Mouse (Mus musculus): Measurements from ENCODE around the gene Mc3r.

The Mc3r gene

DNA sequence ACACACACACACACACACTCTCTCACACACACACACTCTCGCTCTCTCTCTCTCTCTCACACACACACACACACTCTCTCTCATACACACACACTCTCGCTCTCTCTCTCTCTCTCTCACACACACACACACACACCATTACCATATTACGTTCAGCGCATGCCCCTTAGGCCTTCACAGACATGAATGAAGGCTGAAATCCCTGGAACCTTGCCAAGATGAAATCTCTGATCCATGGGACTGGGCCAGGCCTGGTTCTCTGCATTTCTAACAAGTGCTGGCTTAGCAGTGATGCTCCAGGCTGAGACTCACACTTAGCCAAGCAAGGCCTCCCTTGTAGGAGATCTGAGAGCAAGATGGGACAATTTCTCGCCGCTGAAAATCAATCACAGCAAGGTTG is 8.1 kb downstream of the Mc3r start:
- DNase-seq (ENCODE audit: low spot score) = no peak

DNA sequence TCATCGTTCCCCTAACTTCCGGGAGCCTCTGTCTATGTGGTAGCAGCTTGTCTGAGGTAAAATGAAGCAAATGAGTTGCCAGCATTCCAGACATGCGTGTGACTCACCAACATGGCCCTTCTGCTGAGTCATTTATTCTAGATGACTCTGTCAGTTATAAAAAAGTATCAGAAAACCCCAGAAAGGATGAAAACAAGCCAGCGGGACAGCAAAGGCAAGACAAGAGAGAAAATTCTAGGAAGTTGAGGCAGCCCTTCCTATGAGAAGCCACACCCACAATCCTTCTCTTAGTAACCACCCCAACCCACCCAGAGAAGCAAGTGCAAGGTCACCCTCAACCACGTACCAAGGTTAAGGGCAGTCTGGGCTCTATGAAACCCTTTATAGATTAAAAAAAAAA is 8.7 kb downstream of the Mc3r start:
- DNase-seq (ENCODE audit: low spot score) = no peak

DNA sequence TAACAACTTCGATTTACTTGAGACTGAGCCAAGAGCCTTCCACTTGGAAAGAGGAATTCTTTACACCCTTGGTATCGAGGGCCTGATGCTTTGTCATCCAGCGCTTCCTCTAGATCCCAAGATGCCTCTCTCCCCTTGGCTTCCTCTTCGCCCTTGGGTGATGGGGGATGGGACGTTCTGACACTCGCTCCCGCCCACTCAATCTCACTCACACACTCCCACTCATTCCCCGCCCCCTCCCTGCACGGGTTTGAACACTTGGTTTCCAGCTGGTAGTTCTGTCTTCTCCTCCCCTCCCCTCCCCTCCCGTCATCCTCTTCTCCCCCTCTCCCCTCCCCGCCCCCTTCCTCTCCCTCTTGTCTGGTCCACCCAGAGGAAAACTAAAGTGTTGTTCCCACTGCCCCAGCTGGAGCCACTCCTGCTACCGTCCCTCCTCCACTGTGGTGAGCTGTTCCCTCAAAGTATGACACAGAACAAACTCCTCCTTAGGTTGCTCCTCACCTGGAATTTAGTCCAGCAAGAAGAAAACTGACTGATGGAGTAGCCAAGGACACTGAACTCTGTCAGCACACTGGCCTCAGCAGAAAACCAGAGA is 9.3 kb downstream of the Mc3r start:
- no peak for DNase-seq (ENCODE audit: low spot score)

DNA sequence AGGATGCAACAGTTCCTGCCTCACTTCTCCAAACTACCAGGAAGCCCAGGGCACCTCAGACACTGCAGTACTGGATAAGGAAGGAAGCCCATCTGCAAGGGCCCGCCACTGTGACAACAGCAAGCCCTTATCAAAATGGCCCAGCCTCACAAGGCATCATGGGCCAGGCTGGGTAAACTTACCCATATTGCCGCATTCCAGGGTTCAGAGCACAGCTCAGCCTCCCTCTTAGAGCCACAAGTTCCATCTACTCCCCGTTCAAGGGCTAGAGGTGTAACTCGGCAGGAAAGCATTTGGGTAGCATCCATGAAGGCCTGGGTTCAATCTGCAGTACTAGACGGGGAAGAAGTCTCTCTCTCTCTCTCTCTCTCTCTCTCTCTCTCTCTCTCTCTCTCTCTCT is 11.8 kb downstream of the Mc3r start:
- no peak for DNase-seq (ENCODE audit: low spot score)

DNA sequence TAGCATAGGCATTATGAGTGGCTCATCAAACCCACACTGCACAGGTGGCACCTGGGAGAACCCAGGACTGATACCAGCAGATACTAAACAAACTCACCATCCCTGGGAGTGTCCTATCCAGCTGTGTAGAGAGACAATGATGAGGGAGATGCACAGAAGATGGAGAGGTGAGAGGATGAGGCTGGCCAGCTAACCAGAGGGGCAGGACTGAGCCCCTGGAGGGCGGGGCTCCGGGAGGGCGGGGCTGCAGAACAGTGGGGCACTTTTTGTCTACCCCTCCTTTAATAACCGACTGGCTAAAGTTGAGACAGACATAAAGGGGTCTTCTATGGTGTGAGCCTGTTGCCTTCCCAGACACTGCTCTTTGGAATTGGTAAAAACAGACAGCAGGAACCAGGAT is 13.1 kb downstream of the Mc3r start:
- DNase-seq (ENCODE audit: low spot score) = no peak

DNA sequence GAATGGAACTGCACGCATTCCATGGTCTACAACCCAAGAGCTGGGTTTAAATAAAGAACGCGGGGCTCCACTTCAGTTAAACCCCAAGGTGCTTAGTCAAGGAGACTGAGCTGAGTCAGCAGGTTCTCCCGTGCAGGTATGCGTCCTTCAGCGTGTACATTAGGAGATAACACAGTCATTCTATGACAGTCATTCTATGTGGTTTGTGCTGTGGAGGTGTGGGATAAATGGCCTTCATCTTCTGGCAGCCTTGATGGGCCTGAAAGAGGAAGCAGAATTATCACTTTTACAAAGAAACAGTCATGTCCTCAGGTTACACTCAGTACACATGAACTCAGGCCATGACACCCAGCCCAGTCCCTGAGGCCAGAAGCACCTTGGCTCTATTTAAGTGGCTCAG is 14.9 kb downstream of the Mc3r start:
- no peak for DNase-seq (ENCODE audit: low spot score)

DNA sequence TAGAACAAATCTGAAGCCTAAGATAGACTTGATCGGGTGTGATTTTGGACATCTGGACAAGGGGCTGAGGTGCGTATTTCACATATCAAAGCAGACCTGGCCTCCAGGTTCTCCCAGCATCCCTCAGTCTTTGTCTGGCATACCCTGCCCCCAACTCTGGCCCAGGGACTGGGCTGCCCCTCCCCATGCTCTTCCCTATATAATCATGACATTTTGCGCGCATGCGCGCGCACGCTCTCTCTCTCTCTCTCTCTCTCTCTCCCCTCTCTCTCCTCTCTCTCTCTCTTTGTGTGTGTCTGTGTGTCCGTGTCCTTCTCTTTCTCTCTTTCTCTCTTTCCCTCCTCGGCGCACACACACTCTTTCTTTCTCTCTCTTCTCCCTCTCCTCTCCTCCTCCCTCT is 21.6 kb downstream of the Mc3r start:
- DNase-seq (ENCODE audit: low spot score) = no peak

DNA sequence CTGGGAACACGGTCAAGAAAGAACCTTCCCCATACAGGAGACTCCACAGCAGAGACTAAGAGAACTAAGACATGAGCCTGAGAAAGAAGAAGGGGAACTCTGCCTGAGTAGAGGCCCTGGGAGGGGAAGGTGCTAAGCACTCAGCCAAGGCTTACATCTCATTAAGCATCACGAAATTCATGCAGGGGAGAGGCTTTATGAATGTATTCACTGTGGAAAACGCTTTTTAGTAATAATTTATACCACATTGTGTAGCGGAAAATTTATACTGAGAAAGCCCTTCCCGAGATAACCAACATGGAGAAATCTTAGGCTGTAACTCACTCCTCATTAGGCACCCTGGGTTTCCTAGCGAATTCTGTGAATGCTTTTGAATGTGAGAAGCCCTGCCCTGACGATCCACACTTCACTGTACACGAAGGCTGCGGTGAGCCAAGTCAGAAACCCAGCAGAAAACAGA is 22.2 kb downstream of the Mc3r start:
- DNase-seq (ENCODE audit: low spot score) = no peak

DNA sequence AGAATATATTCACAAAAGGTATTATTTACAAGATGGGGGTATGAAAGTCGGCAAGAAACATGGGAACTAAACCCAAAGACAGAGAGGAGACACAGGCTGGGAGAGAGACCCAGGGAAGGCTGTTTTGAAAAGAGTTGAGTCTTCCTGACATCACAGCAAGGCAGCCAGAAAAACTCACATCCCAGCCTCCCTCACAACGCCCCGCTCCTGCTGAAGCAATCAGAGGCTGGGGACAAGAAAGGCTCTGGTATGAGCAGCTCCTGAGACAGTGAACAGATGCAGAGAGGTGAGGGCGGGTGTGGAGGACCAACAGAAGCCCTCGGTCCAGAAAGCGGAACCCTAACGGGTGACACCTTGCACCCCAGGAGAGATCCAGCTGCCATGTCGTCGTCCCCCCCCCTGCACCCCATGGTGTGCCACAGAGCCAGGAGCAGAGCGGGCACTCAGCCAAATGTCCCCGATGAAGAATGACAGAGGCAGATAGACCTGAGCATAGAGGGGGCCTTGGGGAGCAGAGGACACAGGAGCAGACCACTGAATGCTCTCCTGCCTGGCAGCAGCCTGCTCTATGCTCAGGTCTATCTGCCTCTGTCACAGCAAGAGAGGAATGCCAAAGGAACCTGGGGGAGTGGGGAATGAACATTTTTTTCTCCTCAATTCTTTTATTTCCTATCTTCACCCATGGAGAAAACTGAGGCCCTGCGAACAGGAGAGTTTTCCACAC is 22.8 kb downstream of the Mc3r start:
- DNase-seq (ENCODE audit: low spot score) = no peak

DNA sequence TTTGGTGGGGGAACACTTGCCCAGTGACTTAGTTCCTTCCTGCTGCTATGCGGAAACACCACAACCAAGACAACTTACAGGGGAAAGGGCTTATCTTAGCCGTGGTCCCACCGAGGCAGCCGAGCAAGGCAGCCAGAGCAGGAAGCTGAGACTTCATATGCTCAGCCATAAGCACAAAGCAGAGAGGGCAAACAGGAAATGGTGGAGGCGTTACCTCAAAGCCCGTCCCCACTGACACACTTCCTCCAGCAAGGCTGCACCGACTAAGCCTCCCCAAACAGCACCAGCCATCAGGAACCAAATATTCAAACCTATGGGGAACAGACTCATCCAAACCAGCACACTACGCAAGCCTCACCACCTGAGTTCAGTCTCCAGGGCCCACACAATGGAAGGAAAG is 26.4 kb downstream of the Mc3r start:
- no peak for DNase-seq (ENCODE audit: low spot score)

DNA sequence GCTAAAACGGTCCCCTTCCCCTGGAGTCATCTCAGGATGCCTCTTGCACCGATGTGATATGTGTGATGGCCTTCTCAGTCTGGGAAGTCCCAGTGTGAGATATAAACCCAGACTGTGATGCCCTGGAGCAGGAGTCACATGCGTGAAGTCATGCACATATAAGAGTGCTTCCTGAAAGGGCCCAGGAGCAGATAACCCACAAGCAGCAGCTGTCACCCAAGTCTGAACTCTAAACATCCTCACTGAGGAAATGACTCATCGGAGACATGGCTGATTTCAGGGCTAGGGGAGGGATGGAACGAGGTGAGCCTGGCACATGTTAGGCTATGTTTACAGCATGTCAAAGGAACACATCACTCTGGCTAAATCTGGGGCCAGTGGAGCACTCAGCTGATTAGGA is 27.9 kb downstream of the Mc3r start:
- DNase-seq (ENCODE audit: low spot score) = no peak

DNA sequence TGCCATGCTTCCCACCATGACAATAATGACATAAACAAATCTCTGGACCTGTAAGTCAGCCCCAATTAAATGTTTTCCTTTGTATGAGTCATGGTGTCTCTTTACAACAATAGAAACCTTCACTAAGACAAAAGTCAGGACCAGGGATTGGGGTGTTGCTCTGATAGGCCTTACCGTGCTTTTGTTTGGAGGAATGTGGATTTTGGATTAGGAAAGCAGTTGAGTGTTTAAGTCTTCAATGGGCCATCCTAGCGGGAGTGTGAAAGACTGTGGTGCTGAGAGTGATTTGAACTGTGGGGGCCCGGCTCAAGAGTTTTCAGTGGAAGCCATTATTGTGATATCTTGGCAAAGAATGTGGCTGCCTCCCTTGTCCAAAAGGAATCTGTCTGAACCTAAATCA is 30.7 kb downstream of the Mc3r start:
- DNase-seq (ENCODE audit: low spot score) = no peak

DNA sequence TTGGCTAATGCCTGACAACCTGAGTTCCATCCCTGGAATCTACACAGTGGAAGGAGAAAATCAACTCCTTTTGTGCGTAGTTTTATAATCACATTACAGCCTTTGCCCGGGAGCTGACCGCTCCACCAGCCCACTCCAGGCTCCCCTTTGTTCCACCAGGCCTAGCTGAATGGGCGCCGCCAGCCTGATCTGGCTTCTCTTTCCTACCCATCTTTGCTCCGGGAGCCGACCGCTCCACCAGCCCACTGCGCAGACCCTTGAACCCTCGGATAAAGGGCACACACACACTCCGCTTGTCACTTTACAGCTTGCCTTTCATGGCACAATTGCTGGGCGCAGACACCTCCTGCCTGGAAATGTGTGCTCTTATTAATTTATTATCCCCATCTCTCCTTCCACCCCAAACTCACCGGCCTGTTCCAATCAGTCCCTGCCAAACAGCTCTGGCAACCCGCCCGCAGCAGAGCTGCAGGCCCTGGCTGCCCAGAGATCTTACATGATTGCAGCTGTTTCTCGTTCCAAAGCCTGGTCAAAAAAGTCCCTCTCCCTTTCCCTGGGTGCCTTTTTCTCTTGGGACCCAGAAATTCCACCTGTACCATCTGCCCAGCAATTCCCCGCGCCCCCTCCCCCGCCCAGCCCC is 33.9 kb downstream of the Mc3r start:
- DNase-seq (ENCODE audit: low spot score) = peak; percentile 7

DNA sequence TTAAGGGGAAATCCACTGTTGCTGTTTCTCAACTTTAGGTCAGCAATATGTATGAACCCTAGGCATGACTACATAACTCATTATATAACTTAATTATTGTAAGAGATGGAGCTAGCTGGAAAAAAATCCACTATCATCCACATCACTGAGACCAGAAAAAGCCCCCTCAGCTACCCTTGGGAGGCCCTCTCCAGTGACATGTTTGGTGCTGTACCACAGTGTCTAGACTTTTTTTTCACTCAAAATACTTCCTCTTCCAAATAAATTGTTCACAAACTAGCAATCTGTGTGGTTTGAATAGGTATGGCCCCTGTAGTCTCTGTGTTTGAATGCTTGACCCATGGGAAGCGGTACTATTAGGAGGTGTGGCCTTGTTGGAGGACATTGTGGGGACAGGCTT is 39.4 kb downstream of the Mc3r start:
- no peak for DNase-seq (ENCODE audit: low spot score)

DNA sequence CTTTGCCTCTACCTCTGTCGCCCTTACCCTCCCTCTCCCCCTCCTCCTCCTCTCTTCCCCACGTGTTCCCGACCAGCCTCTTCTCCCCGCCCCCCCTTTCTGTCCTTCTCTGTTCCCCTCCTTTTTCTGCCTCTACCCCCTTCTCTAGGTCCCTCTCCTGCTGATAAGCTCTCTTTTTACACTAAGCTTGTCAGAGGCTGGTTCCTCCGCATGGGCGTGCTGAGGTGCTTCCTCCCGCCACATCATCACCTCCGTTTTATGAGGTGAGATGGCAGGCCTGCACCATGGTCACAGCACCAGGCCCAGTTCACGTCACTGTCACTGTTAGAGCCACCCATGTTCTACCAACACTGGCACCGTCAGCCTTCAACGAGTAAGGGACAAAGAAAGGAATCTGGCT is 40.7 kb downstream of the Mc3r start:
- no peak for DNase-seq (ENCODE audit: low spot score)

DNA sequence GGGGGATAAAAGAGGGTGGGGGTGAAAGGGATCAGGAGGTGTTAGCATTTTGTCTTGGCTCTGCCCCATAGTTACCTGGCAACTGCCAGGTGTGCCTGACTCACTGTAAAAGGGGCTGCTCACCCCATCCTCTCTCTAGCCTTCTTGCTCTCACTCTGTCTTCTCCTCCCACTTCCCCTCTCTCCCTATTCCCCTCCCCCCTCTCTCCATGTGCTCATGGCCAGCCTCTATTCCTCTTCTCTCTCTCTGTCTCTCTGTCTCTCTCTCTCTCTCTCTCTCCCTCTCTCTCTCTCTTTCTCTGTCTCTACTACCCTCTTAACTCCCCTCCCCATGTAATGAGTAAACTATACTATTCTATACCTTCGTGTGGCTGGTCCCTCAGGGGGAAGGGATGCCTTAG is 41.3 kb downstream of the Mc3r start:
- no peak for DNase-seq (ENCODE audit: low spot score)

DNA sequence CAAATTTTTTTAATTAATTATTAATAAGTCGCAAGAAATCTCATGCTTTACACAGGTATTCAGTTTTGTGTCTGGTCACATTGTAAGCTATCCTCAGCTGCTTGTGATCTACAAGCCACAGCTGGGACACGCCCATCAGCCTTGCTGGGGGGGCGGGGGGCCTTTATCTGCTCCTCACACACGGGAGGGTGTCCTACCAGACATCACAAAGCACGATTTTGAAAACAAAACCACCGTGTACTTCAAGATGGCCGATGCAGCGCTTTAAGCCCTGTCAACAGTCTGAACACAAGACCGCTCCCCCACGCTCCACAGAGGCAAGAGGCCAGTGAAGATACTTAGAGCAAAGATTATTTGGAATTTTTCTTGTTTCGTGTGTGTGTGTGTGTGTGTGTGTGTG is 42.2 kb downstream of the Mc3r start:
- DNase-seq (ENCODE audit: low spot score) = no peak

DNA sequence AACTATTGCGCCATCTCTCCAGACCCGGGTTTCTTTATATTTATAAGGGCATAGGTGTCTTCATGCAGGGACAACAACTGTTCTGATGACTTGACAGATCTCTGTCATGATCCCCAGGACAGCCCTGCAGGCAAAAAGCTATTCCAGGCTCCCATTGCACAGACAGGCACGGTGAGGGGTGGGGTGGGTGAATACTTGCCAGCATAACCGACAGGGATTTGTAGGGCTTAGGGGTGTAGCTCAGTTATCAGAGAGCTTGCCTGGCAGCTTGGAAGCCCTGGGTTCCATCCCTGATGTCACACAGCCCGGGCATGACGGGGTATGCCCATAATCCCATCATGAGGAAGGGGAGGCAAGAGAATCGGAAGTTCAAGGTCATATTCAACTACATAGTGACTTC is 42.7 kb downstream of the Mc3r start:
- no peak for DNase-seq (ENCODE audit: low spot score)

DNA sequence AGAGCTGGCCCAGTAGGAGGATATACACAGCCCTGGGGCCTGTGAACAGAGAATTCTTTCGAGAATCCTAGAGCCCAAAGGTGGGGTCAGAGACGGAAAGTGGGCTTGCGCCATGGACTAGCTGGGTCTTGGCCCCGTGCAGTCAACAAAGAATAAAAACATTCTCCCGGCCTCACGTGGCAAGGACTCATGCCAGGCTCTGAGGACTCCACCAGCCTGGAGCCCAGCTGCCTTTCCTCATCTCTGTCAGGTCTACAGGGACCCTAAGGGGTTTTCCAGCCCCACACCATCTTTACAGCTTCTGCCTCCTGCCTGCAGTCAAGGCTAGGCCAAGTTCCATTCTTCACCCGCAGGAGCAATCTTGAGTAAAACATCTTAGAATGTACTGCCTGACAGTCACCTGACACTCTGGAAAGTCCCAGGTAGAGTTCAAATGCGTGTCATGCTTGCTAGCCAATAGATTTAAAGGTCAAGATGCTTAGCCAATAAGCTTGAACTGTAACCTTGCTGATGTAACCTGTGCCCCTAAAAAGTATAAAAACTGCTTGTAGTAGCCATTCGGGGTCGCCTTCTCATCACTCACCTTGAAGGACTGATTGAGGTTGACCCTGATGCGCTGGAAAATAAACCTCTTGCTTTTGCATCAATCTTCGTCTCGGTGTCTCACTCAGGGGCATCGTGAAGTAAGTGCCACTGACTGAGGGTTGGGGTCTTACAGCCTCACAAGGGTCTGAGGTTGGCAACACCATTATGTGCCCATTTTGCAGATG is 43.6 kb downstream of the Mc3r start:
- no peak for DNase-seq (ENCODE audit: low spot score)

DNA sequence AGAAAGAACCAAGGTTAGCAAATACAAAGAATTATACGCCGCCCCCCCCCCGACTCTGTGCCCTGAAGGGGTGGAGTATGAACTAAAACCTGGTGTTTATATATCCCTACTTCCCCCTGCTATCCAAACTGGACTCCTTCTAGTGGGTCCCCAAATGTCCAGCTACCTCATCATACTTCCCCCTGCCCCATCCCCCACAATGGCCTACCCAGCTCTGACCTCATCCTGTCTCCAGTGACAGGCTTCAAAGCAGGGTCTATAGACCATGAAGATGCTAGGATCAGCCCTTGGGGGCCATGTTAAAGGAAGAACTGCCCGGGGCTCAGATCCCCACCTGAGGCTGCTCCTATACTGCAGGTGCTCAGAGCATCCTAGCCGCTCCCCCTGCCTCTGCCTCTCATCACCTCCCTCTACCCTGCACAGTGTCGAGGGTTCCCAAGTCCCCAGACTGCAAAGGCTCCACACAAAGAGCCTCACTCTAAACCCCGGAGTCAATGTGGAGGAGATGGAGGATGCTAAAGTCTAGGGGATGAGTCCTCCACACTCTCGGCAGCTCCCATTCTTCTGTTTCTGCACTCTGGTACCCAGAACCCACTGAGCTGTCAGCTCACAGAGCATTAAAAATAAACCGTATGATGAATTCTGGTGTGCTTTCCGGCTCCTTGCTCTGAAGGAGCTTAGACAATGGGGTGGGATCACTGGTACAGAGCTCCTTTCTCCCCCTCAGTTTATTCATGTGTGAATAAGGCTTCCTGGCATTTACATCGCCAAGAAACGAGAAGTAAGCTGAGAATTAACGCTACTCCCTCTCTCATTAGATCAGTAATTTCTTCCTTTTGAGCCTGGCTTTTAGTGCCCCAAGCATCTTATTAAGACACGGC is 44.5 kb downstream of the Mc3r start:
- DNase-seq (ENCODE audit: low spot score) = no peak

DNA sequence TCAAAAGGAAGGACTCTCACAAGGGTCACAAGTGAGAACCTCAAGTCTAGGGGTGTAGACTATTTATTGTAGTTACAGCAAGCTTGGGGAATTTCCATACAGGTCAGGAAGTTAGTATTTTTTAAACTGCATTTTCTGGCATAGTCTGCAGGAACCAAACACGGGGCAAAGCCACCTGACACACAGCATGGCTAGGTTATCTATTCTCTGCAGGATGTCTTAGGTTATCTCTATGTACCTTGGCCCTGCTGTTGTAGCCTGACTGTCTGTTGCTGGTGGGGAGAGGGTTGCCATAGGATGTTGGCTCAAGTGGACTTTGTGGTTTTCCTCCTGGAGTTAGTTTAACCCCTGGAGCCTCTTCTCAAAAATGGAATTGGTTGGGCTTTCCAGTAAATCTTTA is 49.8 kb downstream of the Mc3r start:
- no peak for DNase-seq (ENCODE audit: low spot score)

DNA sequence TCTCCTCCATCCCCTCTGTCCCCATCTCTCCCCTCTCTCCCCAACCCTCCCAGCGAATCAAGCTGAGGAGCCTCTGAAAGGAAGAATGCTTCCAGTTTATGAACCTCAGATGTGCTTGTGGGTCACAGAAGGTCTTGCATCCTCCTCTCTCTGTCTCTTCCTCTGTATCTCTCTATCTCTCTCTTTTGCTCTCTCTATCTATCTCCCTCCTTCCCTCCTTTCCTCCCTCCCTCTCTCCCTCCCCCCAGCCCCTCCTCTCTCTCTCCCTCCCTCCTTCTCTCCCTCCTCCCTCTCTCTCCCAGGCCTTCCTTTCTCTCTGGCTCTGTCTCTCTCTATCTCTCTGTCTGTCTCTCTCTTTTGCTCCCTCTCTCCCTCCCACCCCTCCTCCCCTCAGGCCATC is 50.2 kb downstream of the Mc3r start:
- no peak for DNase-seq (ENCODE audit: low spot score)
